Mouse (Mus musculus) frontal cortex, postnatal 25 days (tissue): ENCODE measurements around the gene Zfp87.

Experiments
- DNase-seq, 2 experiments: peaks; one replicate each; pipeline ENCODE4 v3.0.0; 2022; ENCODE audit warnings: low spot score in 2 of 2

The Zfp87 gene

GRCm38 (mm10) chr13:67525753-67526410 is at the start of gene Zfp87, which contains the start of gene Gm26965:
Zfp87 (minus strand) TSS chr13:67526177.
Gm26965 (minus strand) TSS chr13:67526151.
- peak; percentile 85 to 87 for DNase-seq

GRCm38 (mm10) chr13:67572591-67573189 is 46.7 kb upstream of the Zfp87 start:
- no peak for DNase-seq

- no peak for DNase-seq
These were observed 27.8 kb upstream of the Zfp87 start, which contains the start of gene Zfp748 for GRCm38 (mm10) chr13:67553730-67554129. Zfp748 (minus strand) TSS chr13:67553830.

- peak; percentile 79 to 81 for DNase-seq
These were observed 26.7 kb upstream of the Zfp87 start for GRCm38 (mm10) chr13:67552505-67553346.

- no peak for DNase-seq
These were observed 20.0 kb upstream of the Zfp87 start for GRCm38 (mm10) chr13:67545941-67546340.

GRCm38 (mm10) chr13:67527049-67527730 is 1.2 kb upstream of the Zfp87 start:
- DNase-seq: no peak

GRCm38 (mm10) chr13:67500908-67501307 is 25.1 kb downstream of the Zfp87 start:
- DNase-seq: no peak

GRCm38 (mm10) chr13:67500084-67500719 is 25.8 kb downstream of the Zfp87 start, which contains the start of gene Zfp58:
Zfp58 (minus strand) TSS chr13:67500555.
- peak; percentile 65 to 77 for DNase-seq

- no peak for DNase-seq
These were observed 30.3 kb downstream of the Zfp87 start for GRCm38 (mm10) chr13:67495631-67496030.

- DNase-seq: no peak
These were observed 41.6 kb downstream of the Zfp87 start for GRCm38 (mm10) chr13:67484424-67484811.

GRCm38 (mm10) chr13:67483625-67484423 is 42.2 kb downstream of the Zfp87 start, which contains the start of gene Zfp874b:
Zfp874b (minus strand) TSS chr13:67484258.
- peak; percentile 72 to 75 for DNase-seq

GRCm38 (mm10) chr13:67481528-67481927 is 44.4 kb downstream of the Zfp87 start:
- no peak for DNase-seq

GRCm38 (mm10) chr13:67469274-67469673 is 56.7 kb downstream of the Zfp87 start:
- DNase-seq: no peak
